8 mouse cellular contexts compared by ENCODE assay signal in the genomic region with DNA sequence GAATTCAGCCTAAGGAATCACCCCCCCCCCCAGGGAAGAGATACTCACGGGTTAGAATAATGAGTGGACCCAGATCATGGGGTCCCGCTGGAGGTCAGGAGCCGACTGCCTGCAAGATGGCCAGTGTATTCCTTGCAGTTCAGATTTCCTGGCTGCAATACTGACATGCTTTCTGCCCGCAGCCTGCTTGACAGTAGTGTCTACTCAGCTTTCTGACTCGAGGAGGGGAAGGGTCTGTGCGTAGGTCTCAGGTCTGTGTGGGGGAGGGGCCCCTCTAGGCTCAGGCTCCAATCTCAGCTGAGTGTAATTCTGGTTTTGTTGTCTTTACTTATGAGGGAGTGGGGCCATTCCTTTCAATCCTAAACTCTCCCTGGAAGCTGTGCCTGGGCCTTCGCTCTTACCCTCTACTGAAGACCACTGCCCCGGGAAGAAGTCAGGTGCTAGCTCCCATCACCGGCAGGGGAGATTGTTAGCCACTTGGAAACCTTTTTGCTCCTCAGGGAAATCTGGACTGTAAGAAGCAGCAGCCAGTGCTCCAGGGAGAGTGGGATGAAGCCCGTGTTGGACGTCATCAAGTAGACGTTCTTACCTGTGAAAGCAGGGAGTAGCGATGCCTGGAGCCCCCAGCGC. TPM values are rescaled to one million over a fixed set of nuclear protein-coding genes. Genes with fewer than 3 reads are reported as not detected.
A peak's percentile ranks its signal among the peaks of the same experiment; 100 is the strongest.
DNase-seq lines count a peak whose midpoint lies in the region; ATAC-seq and TF ChIP-seq lines count a peak whose summit lies in the region.

No protein-coding gene starts in this region.

- no peak overlapping the region for H3K27ac ChIP-seq in bone marrow macrophage, adult 2 months (ENCODE audit: insufficient read depth, low read depth, low read length)
- H3K27ac ChIP-seq in heart, embryonic 14.5 days (replicated peaks in 1 of 2; ENCODE audit: control insufficient read depth in 1 of 2, insufficient read depth in 1 of 2, low read depth in 2 of 2, low read length in 2 of 2) = no peak overlapping the region
- H3K27ac ChIP-seq in liver, embryonic 16.5 days (ENCODE audit: low read length) = no peak overlapping the region; the same call in 1 of the 2 replicates

- no peak for ATAC-seq in heart, embryonic 14.5 days (ENCODE audit: insufficient number of reproducible peaks, insufficient read depth, low FRiP score, low read depth)
- no peak for ATAC-seq in liver, embryonic 16.5 days (ENCODE audit: low read depth)
- no peak for ATAC-seq in erythroblast, adult 5-6 weeks (replicated peaks; ENCODE audit: low FRiP score, poor library complexity, severe bottlenecking)

- peaks cover 41% of the 10 kb centered on the region for H3K4me1 ChIP-seq in bone marrow macrophage, adult 2 months (ENCODE audit: control insufficient read depth, insufficient read depth, low read length)
- H3K4me1 ChIP-seq in heart, embryonic 14.5 days (ENCODE audit: control insufficient read depth in 2 of 2, insufficient read depth in 2 of 2, low read length in 2 of 2) = peaks cover 46 to 56% of the 10 kb centered on the region in 2 experiments
- H3K4me1 ChIP-seq in liver, embryonic 16.5 days (ENCODE audit: control insufficient read depth, low read depth, low read length) = peaks cover 10% of the 10 kb centered on the region

- peak overlapping the region; percentile 92 for H3K9ac ChIP-seq in heart, embryonic 14.5 days (ENCODE audit: low read length)
- no peak overlapping the region for H3K9ac ChIP-seq in liver, embryonic 16.5 days (ENCODE audit: low read depth, low read length)

- DNase-seq in embryo, embryonic 11 days = peak; percentile 59
- no peak for DNase-seq in embryo, embryonic 9.5 days (ENCODE audit: extremely low spot score)
- no peak for DNase-seq in frontal cortex, postnatal 14 days (ENCODE audit: low spot score in 2 of 2)
- DNase-seq in retina, embryonic 14.5 days (ENCODE audit: low spot score) = no peak

- H3K9me3 ChIP-seq in heart, embryonic 14.5 days (ENCODE audit: control insufficient read depth, low read length) = no peaks in the 10 kb centered on the region
- no peaks in the 10 kb centered on the region for H3K9me3 ChIP-seq in liver, embryonic 16.5 days (replicated peaks; ENCODE audit: control insufficient read depth, low read length)

- no peak for TF ChIP-seq POLR2A in bone marrow macrophage, adult 2 months (IDR thresholded peaks at IDR 0.05; ENCODE audit: borderline replicate concordance, low read depth, low read length)

- WGBS in heart, embryonic 14.5 days = 39% methylated on average over 14 of the region's 14 CpGs
- WGBS in liver, embryonic 16.5 days (ENCODE audit: insufficient replicate concordance) = 65% methylated on average over 14 of the region's 14 CpGs

- H3K36me3 ChIP-seq in heart, embryonic 14.5 days (ENCODE audit: control insufficient read depth, insufficient read depth, low read length) = no peaks in the 10 kb centered on the region
- no peaks in the 10 kb centered on the region for H3K36me3 ChIP-seq in liver, embryonic 16.5 days (ENCODE audit: control insufficient read depth, insufficient read depth)

- no peak for TF ChIP-seq CTCF in bone marrow macrophage, adult 2 months (IDR thresholded peaks at IDR 0.05; ENCODE audit: low read depth, low read length)

- H3K4me2 ChIP-seq in heart, embryonic 14.5 days (ENCODE audit: low read length) = peak overlapping the region; percentile 84
- peak overlapping the region; percentile 64 for H3K4me2 ChIP-seq in liver, embryonic 16.5 days (ENCODE audit: low read depth, low read length)

- peaks cover 3% of the 10 kb centered on the region for H3K27me3 ChIP-seq in heart, embryonic 14.5 days (ENCODE audit: control insufficient read depth, insufficient read depth, low read length)
- peaks cover 43% of the 10 kb centered on the region for H3K27me3 ChIP-seq in liver, embryonic 16.5 days (ENCODE audit: control insufficient read depth, insufficient read depth, low read depth, low read length)

- peak overlapping the region; percentile 79 for H3K4me3 ChIP-seq in bone marrow macrophage, adult 2 months (ENCODE audit: insufficient read depth, low read length)
- peak overlapping the region; percentile 53 to 93 for H3K4me3 ChIP-seq in heart, embryonic 14.5 days (ENCODE audit: control insufficient read depth in 1 of 2, insufficient read depth in 1 of 2, low read depth in 1 of 2, low read length in 2 of 2)
- peak overlapping the region; percentile 70 for H3K4me3 ChIP-seq in liver, embryonic 16.5 days (ENCODE audit: low read depth, low read length)

RNA-seq across cellular contexts. Expression of a gene that starts 26.6 kb away (rescaled TPM):
- not detected in 2 replicates for polyA plus RNA-seq in bone marrow macrophage, adult 2 months (2012; ENCODE audit: insufficient read depth, insufficient read length, missing spikeins)
- polyA plus RNA-seq in heart, embryonic 14.5 days (2014; fragmentation: Nextera tagmentation; extraction: Ambion mirVana) = not detected in 2 replicates
- 0.02 TPM in 1 of 2 replicates, not detected in the other for polyA plus RNA-seq in liver, embryonic 16.5 days (2015; fragmentation: Nextera tagmentation; extraction: Ambion mirVana)
- not detected in 2 replicates for total RNA-seq in erythroblast, adult 5-6 weeks (2015; ENCODE audit: low replicate concordance)
- total RNA-seq in erythroblast, adult 5-6 weeks (2017; ENCODE audit: low replicate concordance) = 0.60 TPM in 1 of 2 replicates, not detected in the other

RNA-seq across cellular contexts. Expression of a gene that starts 46.0 kb away (rescaled TPM):
- polyA plus RNA-seq in bone marrow macrophage, adult 2 months (2012; ENCODE audit: insufficient read depth, insufficient read length, missing spikeins) = 9.5 and 10.7 TPM in 2 replicates
- 4.4 and 4.6 TPM in 2 replicates for polyA plus RNA-seq in heart, embryonic 14.5 days (2014; fragmentation: Nextera tagmentation; extraction: Ambion mirVana)
- polyA plus RNA-seq in liver, embryonic 16.5 days (2015; fragmentation: Nextera tagmentation; extraction: Ambion mirVana) = 0.44 and 0.66 TPM in 2 replicates
- not detected in 2 replicates for total RNA-seq in erythroblast, adult 5-6 weeks (2015; ENCODE audit: low replicate concordance)
- total RNA-seq in erythroblast, adult 5-6 weeks (2017; ENCODE audit: low replicate concordance) = 0.14 and 1.9 TPM in 2 replicates

RNA-seq across cellular contexts. Expression of a gene that starts 46.3 kb away (rescaled TPM):
- 13.3 and 13.8 TPM in 2 replicates for polyA plus RNA-seq in bone marrow macrophage, adult 2 months (2012; ENCODE audit: insufficient read depth, insufficient read length, missing spikeins)
- 13.0 and 13.4 TPM in 2 replicates for polyA plus RNA-seq in heart, embryonic 14.5 days (2014; fragmentation: Nextera tagmentation; extraction: Ambion mirVana)
- 97.4 and 110 TPM in 2 replicates for polyA plus RNA-seq in liver, embryonic 16.5 days (2015; fragmentation: Nextera tagmentation; extraction: Ambion mirVana)
- total RNA-seq in erythroblast, adult 5-6 weeks (2015; ENCODE audit: low replicate concordance) = 1.3 TPM in 2 replicates
- 2.0 and 3.8 TPM in 2 replicates for total RNA-seq in erythroblast, adult 5-6 weeks (2017; ENCODE audit: low replicate concordance)
